In the genomic region with DNA sequence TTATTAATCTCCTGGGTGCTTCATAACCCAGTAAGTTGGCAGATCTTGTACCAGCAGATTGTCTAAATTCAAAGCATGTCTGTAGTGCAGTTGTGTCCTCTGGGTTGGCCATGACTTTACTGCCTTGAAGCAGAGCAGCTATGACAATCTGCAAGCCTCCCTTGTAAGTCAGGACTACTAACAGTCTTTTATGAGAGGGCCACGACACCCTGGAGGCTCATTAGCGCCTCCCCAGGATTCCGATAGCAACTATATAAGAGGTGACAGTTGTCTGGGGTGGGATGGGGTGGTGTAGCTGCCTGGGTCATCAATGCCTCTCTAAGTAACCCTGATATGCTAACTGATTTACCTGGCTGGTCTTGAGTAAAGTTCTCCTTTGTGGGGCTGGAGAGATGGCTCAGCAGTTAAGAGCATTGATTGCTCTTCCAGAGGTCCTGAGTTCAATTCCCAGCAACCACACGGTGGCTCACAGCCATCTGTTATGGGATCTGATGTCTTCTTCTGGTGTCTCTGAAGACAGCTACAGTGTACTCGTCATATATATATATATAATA, we compare ENCODE assay signal across 11 mouse cellular contexts. TPM values are rescaled to one million over a fixed set of nuclear protein-coding genes. Genes with fewer than 3 reads are reported as not detected.
DNase-seq lines count a peak whose midpoint lies in the region; ATAC-seq and TF ChIP-seq lines count a peak whose summit lies in the region.
"Had no signal": no experiment of that assay in that cellular context is flagged by ENCODE, and none has a peak within 500 bp of the region (broad histone marks: within the 10 kb centered on the region; RNA-seq: fewer than 3 reads in every experiment).

No protein-coding gene starts in this region.

- no peak for TF ChIP-seq POLR2A in heart, adult 2 months (IDR thresholded peaks at IDR 0.05; ENCODE audit: insufficient read depth, low read depth, low read length)

- H3K9me3 ChIP-seq in kidney, postnatal 0 days (replicated peaks; ENCODE audit: low read length) = no peaks in the 10 kb centered on the region
- H3K9me3 ChIP-seq in neural tube, embryonic 13.5 days = no peaks in the 10 kb centered on the region
- H3K9me3 ChIP-seq in neural tube, embryonic 15.5 days (replicated peaks) = no peaks in the 10 kb centered on the region
- H3K9me3 ChIP-seq: midbrain, embryonic 15.5 days had no signal

- H3K4me1 ChIP-seq in heart, adult 2 months (ENCODE audit: control insufficient read depth, insufficient read depth, low read length) = peaks cover 1% of the 10 kb centered on the region
- 0 out of 2 replicates have a peak, but pooled peaks cover 4% of the 10 kb centered on the region for H3K4me1 ChIP-seq in kidney, postnatal 0 days (replicated peaks; ENCODE audit: insufficient read depth, low read length)
- H3K4me1 ChIP-seq in neural tube, embryonic 13.5 days (replicated peaks) = peaks cover 25% of the 10 kb centered on the region
- H3K4me1 ChIP-seq in neural tube, embryonic 15.5 days = peaks cover 12% of the 10 kb centered on the region
- H3K4me1 ChIP-seq: midbrain, embryonic 15.5 days had no signal

- H3K4me3 ChIP-seq in heart, adult 2 months = no peak overlapping the region
- H3K4me3 ChIP-seq in kidney, postnatal 0 days (replicated peaks; ENCODE audit: low read depth, low read length) = no peak overlapping the region
- no peak overlapping the region for H3K4me3 ChIP-seq in neural tube, embryonic 13.5 days
- no peak overlapping the region for H3K4me3 ChIP-seq in neural tube, embryonic 15.5 days (replicated peaks)
- H3K4me3 ChIP-seq: midbrain, embryonic 15.5 days had no signal

- intact Hi-C loops in heart, adult 2 months (cut with DNase I) = no loop called here

- no peak for ATAC-seq in kidney, postnatal 0 days (replicated peaks; ENCODE audit: low FRiP score, low read depth)
- no peak for ATAC-seq in neural tube, embryonic 13.5 days (ENCODE audit: low read depth)
- ATAC-seq in neural tube, embryonic 15.5 days (ENCODE audit: low FRiP score) = no peak
- ATAC-seq: midbrain, embryonic 15.5 days had no signal

- TF ChIP-seq CTCF in heart, adult 2 months (IDR thresholded peaks at IDR 0.05) = peak; percentile 26
- TF ChIP-seq CTCF in kidney, postnatal 0 days (IDR thresholded peaks at IDR 0.05; ENCODE audit: low read depth) = peak; percentile 37; the same call in 1 of the 2 replicates

- no peaks in the 10 kb centered on the region for H3K36me3 ChIP-seq in heart, adult 2 months (ENCODE audit: control insufficient read depth, insufficient read depth, low read length)
- H3K36me3 ChIP-seq in kidney, postnatal 0 days (ENCODE audit: insufficient read depth, low read length) = no peaks in the 10 kb centered on the region
- no peaks in the 10 kb centered on the region for H3K36me3 ChIP-seq in neural tube, embryonic 13.5 days
- no peaks in the 10 kb centered on the region for H3K36me3 ChIP-seq in neural tube, embryonic 15.5 days
- H3K36me3 ChIP-seq: midbrain, embryonic 15.5 days had no signal

- no peaks in the 10 kb centered on the region for H3K27me3 ChIP-seq in heart, adult 2 months (ENCODE audit: control insufficient read depth, insufficient read depth, low read length)
- H3K27me3 ChIP-seq in kidney, postnatal 0 days (ENCODE audit: insufficient read depth, low read length) = no peaks in the 10 kb centered on the region
- no peaks in the 10 kb centered on the region for H3K27me3 ChIP-seq in neural tube, embryonic 13.5 days
- no peaks in the 10 kb centered on the region for H3K27me3 ChIP-seq in neural tube, embryonic 15.5 days (replicated peaks)
- H3K27me3 ChIP-seq: midbrain, embryonic 15.5 days had no signal

- no peak overlapping the region for H3K4me2 ChIP-seq in kidney, postnatal 0 days (ENCODE audit: low read length)
- H3K4me2 ChIP-seq in neural tube, embryonic 13.5 days = no peak overlapping the region
- H3K4me2 ChIP-seq in neural tube, embryonic 15.5 days = no peak overlapping the region
- H3K4me2 ChIP-seq: midbrain, embryonic 15.5 days had no signal

- no peak for TF ChIP-seq EP300 in heart, adult 2 months (IDR thresholded peaks at IDR 0.05; ENCODE audit: insufficient read depth, low read depth, low read length)

- 48% methylated on average over 5 of the region's 5 CpGs for WGBS in heart, adult 2 months
- WGBS in kidney, postnatal 0 days = 39% methylated on average over 5 of the region's 5 CpGs
- WGBS in neural tube, embryonic 13.5 days = 40% methylated on average over 5 of the region's 5 CpGs
- 38% methylated on average over 5 of the region's 5 CpGs for WGBS in neural tube, embryonic 15.5 days

- no peak overlapping the region for H3K27ac ChIP-seq in heart, adult 2 months
- H3K27ac ChIP-seq in kidney, postnatal 0 days = no peak overlapping the region
- peak overlapping the region; percentile 28; the same call in 1 of the 2 replicates for H3K27ac ChIP-seq in neural tube, embryonic 13.5 days (replicated peaks)
- no peak overlapping the region for H3K27ac ChIP-seq in neural tube, embryonic 15.5 days (replicated peaks)
- H3K27ac ChIP-seq: midbrain, embryonic 15.5 days had no signal

- no peak for DNase-seq in heart, adult 2 months
- no peak for DNase-seq in heart, adult 18-20 months
- no peak for DNase-seq in kidney, postnatal 0 days (ENCODE audit: low spot score)
- DNase-seq in kidney, postnatal 10 days = no peak
- DNase-seq in thymus, postnatal 25 days = no peak
- DNase-seq in T-cell, adult 2 months (ENCODE audit: low spot score) = no peak
- DNase-seq: cerebellum, adult 8-10 months; right cerebral cortex, adult 18-20 months had no signal

- H3K79me2 ChIP-seq in heart, adult 2 months (replicated peaks; ENCODE audit: control insufficient read depth, insufficient read depth, low read length) = no peaks in the 10 kb centered on the region

- H3K9ac ChIP-seq in heart, adult 2 months (ENCODE audit: low read depth, low read length) = no peak overlapping the region
- H3K9ac ChIP-seq in kidney, postnatal 0 days (ENCODE audit: low read depth, low read length) = no peak overlapping the region
- H3K9ac ChIP-seq in neural tube, embryonic 13.5 days = no peak overlapping the region
- H3K9ac ChIP-seq in neural tube, embryonic 15.5 days (replicated peaks) = no peak overlapping the region
- H3K9ac ChIP-seq: midbrain, embryonic 15.5 days had no signal

RNA-seq across cellular contexts. Expression of gene Mark3, which starts 11.2 kb away (rescaled TPM):
- 10 to 100 TPM; 50.6 to 52.5 TPM for total RNA-seq in heart, adult 2 months (2021)
- polyA plus RNA-seq in heart, adult 2 months (2012; rRNA removed) = 18.1 and 28.2 TPM in 2 replicates
- total RNA-seq in heart, adult 18-20 months (2021) = 10 to 100 TPM; 45.5 to 47.4 TPM
- 37.9 and 38.6 TPM in 2 replicates for polyA plus RNA-seq in kidney, postnatal 0 days (2015; fragmentation: Nextera tagmentation; extraction: Ambion mirVana)
- 53.1 and 61.5 TPM in 2 replicates for polyA plus RNA-seq in neural tube, embryonic 13.5 days (2015; fragmentation: Nextera tagmentation; extraction: Ambion mirVana)
- 44.4 and 47.0 TPM in 2 replicates for polyA plus RNA-seq in neural tube, embryonic 15.5 days (2015; fragmentation: Nextera tagmentation; extraction: Ambion mirVana)

RNA-seq across cellular contexts. Expression of gene Eif5, which starts 25.3 kb away (rescaled TPM):
- total RNA-seq in heart, adult 2 months (2021) = 100 to 1,000 TPM; 160 to 170 TPM
- polyA plus RNA-seq in heart, adult 2 months (2012; rRNA removed) = 39.4 and 85.3 TPM in 2 replicates
- 100 to 1,000 TPM; 170 to 186 TPM for total RNA-seq in heart, adult 18-20 months (2021)
- 673 and 701 TPM in 2 replicates for polyA plus RNA-seq in kidney, postnatal 0 days (2015; fragmentation: Nextera tagmentation; extraction: Ambion mirVana)
- 552 and 587 TPM in 2 replicates for polyA plus RNA-seq in neural tube, embryonic 13.5 days (2015; fragmentation: Nextera tagmentation; extraction: Ambion mirVana)
- 547 and 548 TPM in 2 replicates for polyA plus RNA-seq in neural tube, embryonic 15.5 days (2015; fragmentation: Nextera tagmentation; extraction: Ambion mirVana)
